8 mouse cellular contexts compared by ENCODE assay signal in the genomic region with DNA sequence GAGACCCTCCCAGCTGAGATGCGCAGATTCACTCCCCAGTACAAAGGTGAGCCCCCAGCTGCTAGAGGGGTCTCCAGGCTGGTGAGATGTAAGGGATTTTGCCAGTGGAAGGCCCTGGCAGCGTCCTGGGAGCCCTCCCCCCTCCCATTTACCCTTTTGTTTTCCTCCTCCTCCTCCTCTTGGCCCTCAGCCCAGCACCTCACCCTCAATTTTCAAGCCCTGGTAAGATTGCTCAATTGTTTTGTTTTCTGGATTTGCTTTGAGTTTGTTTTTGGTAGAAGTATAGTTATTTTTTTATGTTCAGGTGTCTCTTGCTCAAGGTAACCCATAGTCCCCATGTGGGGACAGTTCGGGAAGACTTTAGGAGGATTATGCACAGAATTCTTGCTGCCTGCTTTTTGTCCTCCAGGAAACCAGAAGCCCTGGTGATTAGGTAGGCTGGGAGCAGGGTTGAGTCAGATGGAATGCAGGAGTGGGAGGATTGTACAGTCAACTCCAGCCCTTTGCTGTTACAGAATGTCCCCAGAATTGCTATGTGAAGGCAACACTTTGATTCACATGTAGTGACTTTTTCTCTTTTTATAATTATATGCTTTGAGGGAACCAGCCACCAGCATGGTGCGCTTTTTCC. TPM values are rescaled to one million over a fixed set of nuclear protein-coding genes. Genes with fewer than 3 reads are reported as not detected.
DNase-seq lines count a peak whose midpoint lies in the region; ATAC-seq and TF ChIP-seq lines count a peak whose summit lies in the region.

No protein-coding gene starts in this region.

- 57% methylated on average over 4 of the region's 4 CpGs for WGBS in heart, adult 2 months

- TF ChIP-seq CTCF in heart, adult 2 months (IDR thresholded peaks at IDR 0.05) = no peak

- no peak for TF ChIP-seq EP300 in heart, adult 2 months (IDR thresholded peaks at IDR 0.05; ENCODE audit: insufficient read depth, low read depth, low read length)

- ATAC-seq in cerebellum, adult (ENCODE audit: insufficient number of reproducible peaks, low FRiP score, low TSS enrichment) = no peak

- intact Hi-C loops in heart, adult 2 months (cut with DNase I) = no loop called here
- intact Hi-C loops in heart, postnatal 10 days (cut with DNase I) = no loop called here

- H3K36me3 ChIP-seq in heart, adult 2 months (ENCODE audit: control insufficient read depth, insufficient read depth, low read length) = peaks cover 16% of the 10 kb centered on the region

- no peak overlapping the region for H3K9ac ChIP-seq in heart, adult 2 months (ENCODE audit: low read depth, low read length)

- H3K27ac ChIP-seq in heart, adult 2 months = peak overlapping the region; percentile 48

- H3K27me3 ChIP-seq in heart, adult 2 months (ENCODE audit: control insufficient read depth, insufficient read depth, low read length) = no peaks in the 10 kb centered on the region

- peaks cover 14% of the 10 kb centered on the region for H3K4me1 ChIP-seq in heart, adult 2 months (ENCODE audit: control insufficient read depth, insufficient read depth, low read length)

- DNase-seq in heart, adult 2 months = no peak
- DNase-seq in heart, postnatal 10 days = no peak
- DNase-seq in urinary bladder, postnatal 14 days (ENCODE audit: low spot score) = peak; percentile 57
- DNase-seq in urinary bladder, adult 2 months (ENCODE audit: low spot score) = no peak
- peak; percentile 41 for DNase-seq in kidney, postnatal 14 days
- peak; percentile 71 for DNase-seq in testis, postnatal 10 days (ENCODE audit: low spot score)
- DNase-seq in cerebellum, postnatal 25 days = no peak

- TF ChIP-seq POLR2A in heart, adult 2 months (IDR thresholded peaks at IDR 0.05; ENCODE audit: insufficient read depth, low read depth, low read length) = no peak

- no peak overlapping the region for H3K4me3 ChIP-seq in heart, adult 2 months

- peaks cover 6% of the 10 kb centered on the region for H3K79me2 ChIP-seq in heart, adult 2 months (replicated peaks; ENCODE audit: control insufficient read depth, insufficient read depth, low read length)

RNA-seq across cellular contexts. Expression of gene Nckipsd, which starts 11.7 kb away (rescaled TPM):
- 1 to 10 TPM; 7.8 to 8.9 TPM for total RNA-seq in heart, adult 2 months (2021)
- polyA plus RNA-seq in heart, adult 2 months (2012; rRNA removed) = 16.8 and 19.6 TPM in 2 replicates
- total RNA-seq in heart, postnatal 10 days (2021) = 10 to 100 TPM in 1 of 2 experiments, 1 to 10 TPM in 1; 9.0 to 11.5 TPM
- polyA plus RNA-seq in urinary bladder, adult 2 months (2012; rRNA removed) = 10.2 and 11.7 TPM in 2 replicates

RNA-seq across cellular contexts. Expression of gene Ip6k2, which starts 12.9 kb away (rescaled TPM):
- total RNA-seq in heart, adult 2 months (2021) = 10 to 100 TPM; 19.2 to 20.6 TPM
- 22.3 and 25.7 TPM in 2 replicates for polyA plus RNA-seq in heart, adult 2 months (2012; rRNA removed)
- 10 to 100 TPM; 39.6 to 42.0 TPM for total RNA-seq in heart, postnatal 10 days (2021)
- 77.3 and 97.8 TPM in 2 replicates for polyA plus RNA-seq in urinary bladder, adult 2 months (2012; rRNA removed)

RNA-seq across cellular contexts. Expression of gene Celsr3, which starts 29.7 kb away (rescaled TPM):
- under 1 TPM; 0.02 to 0.03 TPM for total RNA-seq in heart, adult 2 months (2021)
- 0.06 and 0.41 TPM in 2 replicates for polyA plus RNA-seq in heart, adult 2 months (2012; rRNA removed)
- total RNA-seq in heart, postnatal 10 days (2021) = under 1 TPM; 0.22 to 0.24 TPM
- 0.19 and 0.23 TPM in 2 replicates for polyA plus RNA-seq in urinary bladder, adult 2 months (2012; rRNA removed)

RNA-seq across cellular contexts. Expression of gene Slc26a6, which starts 56.6 kb away (rescaled TPM):
- 10 to 100 TPM; 20.8 to 24.3 TPM for total RNA-seq in heart, adult 2 months (2021)
- polyA plus RNA-seq in heart, adult 2 months (2012; rRNA removed) = 34.5 and 47.8 TPM in 2 replicates
- 10 to 100 TPM; 13.6 to 18.0 TPM for total RNA-seq in heart, postnatal 10 days (2021)
- polyA plus RNA-seq in urinary bladder, adult 2 months (2012; rRNA removed) = 9.7 and 9.8 TPM in 2 replicates

Comparison
In these comparisons a context has a peak if more than half of its experiments do, and no peak if none do; other contexts are left out.
1. DNase-seq: peak in urinary bladder, postnatal 14 days (single experiment), kidney, postnatal 14 days (single experiment) and testis, postnatal 10 days (single experiment); none in heart, adult 2 months (0 of 2), heart, postnatal 10 days (0 of 2), urinary bladder, adult 2 months (single experiment) and cerebellum, postnatal 25 days (0 of 2).